Mouse (Mus musculus) lung, postnatal 25 days (tissue): Measurements from ENCODE around the gene Zfp788.
"Not testable (repeated sequence)": the region's sequence is repeated elsewhere in the genome, so short reads cannot be mapped to it uniquely, and the experiment has no call there.

Experiments used
- DNase-seq: peaks from one replicate; pipeline ENCODE4 v3.0.0; 2022; ENCODE audit warnings: low spot score

Zfp788 gene

GRCm38 (mm10) chr7:41632409-41633220 lies at the start of gene Zfp788:
Gene Zfp788 (plus strand): TSS chr7:41633203.
- DNase-seq, result peak; percentile 97

DNA sequence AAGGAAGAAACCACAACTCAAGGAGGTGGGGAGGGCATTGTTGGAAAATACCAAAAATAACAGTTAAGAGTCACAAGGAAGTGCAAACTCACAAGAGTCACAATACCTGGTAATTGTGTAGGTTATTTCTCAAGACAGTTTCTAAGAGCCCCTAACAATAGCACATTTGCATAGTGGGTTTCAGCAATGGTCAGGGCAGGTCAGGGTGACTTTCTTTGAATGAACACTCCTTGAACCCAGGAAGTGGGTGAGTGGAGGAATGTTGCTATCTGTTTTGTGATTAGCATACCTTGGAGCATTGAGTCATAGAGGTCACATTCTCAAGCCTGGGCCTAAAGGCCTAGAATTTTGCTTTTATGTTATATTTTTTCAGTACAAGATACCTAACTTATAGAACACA lies 45.2 kb upstream of the Zfp788 start:
- DNase-seq, result not testable (repeated sequence)

- no peak for DNase-seq
Observed at GRCm38 (mm10) chr7:41598615-41599014, 34.4 kb upstream of the Zfp788 start.

GRCm38 (mm10) chr7:41599034-41599813 lies 33.8 kb upstream of the Zfp788 start, which contains the start of gene 2610021A01Rik:
Gene 2610021A01Rik (plus strand): TSS chr7:41599230.
- DNase-seq, result peak; percentile 94

- DNase-seq, result no peak
Observed at GRCm38 (mm10) chr7:41599932-41600548, 33.0 kb upstream of the Zfp788 start.

- DNase-seq, result no peak
Observed at GRCm38 (mm10) chr7:41611654-41612053, 21.3 kb upstream of the Zfp788 start.

GRCm38 (mm10) chr7:41616241-41616640 lies 16.8 kb upstream of the Zfp788 start:
- not testable (repeated sequence) for DNase-seq

DNA sequence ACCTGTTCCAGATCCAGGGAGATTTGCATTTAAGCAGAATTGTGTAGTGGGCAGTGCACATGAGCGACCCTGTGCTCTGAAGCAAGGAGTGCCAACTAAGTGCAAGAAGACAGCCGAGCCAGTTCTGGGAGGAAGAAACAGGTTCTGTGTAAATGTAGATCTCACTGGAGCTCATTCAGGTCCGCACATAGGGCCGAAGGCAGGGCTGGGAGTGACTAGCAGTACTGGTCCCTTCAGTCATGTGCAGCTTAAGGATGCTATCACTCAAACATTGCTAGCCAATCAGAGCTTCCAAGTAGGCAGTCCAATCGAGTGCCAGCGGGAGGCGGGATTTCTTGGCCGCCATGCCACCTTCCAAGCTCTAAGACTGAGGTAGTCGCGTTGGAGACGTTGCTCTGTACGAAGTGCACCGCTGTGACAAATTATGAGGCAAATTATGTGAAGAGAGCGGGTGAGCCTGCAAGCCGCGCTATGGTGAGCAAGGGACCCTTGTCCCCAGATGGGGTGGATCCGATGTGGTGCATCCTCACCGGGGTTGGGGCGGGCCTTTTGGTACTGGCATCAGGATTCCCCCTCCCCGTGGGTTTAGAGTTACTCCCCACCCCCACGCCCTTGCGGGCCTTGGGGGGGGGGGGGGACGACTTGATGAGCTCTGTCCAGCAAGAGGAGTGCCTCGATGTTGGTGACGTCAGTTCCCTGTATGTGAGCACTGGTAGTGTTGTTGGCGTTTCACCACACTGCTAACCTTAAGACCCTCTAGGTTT lies 400 bp downstream of the Zfp788 start:
- DNase-seq, result peak; percentile 95

DNA sequence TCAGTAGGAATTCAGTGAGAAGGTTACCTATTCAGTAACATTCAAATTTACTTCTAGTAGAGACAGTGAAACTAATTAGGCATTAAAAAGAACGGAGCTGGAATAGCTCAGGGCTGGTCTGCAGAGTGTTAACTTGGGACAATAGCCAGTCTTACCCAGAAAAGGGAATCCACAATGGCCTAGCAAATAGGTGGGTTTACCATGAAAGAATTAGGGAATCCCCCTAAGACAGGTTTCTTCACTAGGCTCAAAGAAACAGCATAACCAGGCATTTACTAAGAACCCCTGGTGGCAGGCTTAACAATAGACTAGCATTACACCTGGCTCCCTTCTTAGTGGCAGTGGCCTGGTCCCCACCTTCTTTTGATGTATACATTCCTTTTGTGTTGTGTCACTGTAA lies 41.3 kb downstream of the Zfp788 start:
- not testable (repeated sequence) for DNase-seq
